Mouse (Mus musculus) limb, embryonic 13.5 days (tissue): Measurements from ENCODE around the gene Rftn2. TPM values are rescaled to one million over a fixed set of nuclear protein-coding genes. Genes with fewer than 3 reads are reported as not detected.

Experiments
- ATAC-seq: fragments of 200-750 bp; cut with Nextera tagmentation; 2 replicates; pipeline ENCODE4 v1.8.0; 2017; ENCODE audit warnings: low read depth, moderate number of reproducible peaks, moderate TSS enrichment; ENCODE audit not compliant: low FRiP score
- H3K27ac ChIP-seq: fragments of 300-500 bp; sonication (generic); 2 replicates; pipeline ENCODE4 v1.5.1; 2015; ENCODE audit warnings: inconsistent platforms, mild to moderate bottlenecking, moderate library complexity
- H3K27me3 ChIP-seq: fragments of 300-500 bp; sonication (generic); 2 replicates; pipeline ENCODE4 v1.6.1; 2015; ENCODE audit warnings: mild to moderate bottlenecking, inconsistent platforms
- H3K36me3 ChIP-seq: fragments of 300-500 bp; sonication (generic); 2 replicates; pipeline ENCODE4 v1.6.1; 2015; ENCODE audit warnings: inconsistent platforms, mild to moderate bottlenecking, moderate library complexity
- H3K4me1 ChIP-seq: fragments of 300-500 bp; sonication (generic); 2 replicates; pipeline ENCODE4 v1.6.1; 2015; ENCODE audit warnings: inconsistent platforms
- H3K4me2 ChIP-seq: fragments of 300-500 bp; sonication (generic); replicated peaks from 2 replicates; pipeline ENCODE4 v1.6.1; 2015; ENCODE audit warnings: inconsistent platforms, mild to moderate bottlenecking, moderate library complexity
- H3K4me3 ChIP-seq: fragments of 300-500 bp; sonication (generic); 2 replicates; pipeline ENCODE4 v1.5.1; 2015; ENCODE audit warnings: moderate library complexity, mild to moderate bottlenecking, inconsistent platforms
- H3K9ac ChIP-seq: fragments of 300-500 bp; sonication (generic); 2 replicates; pipeline ENCODE4 v1.6.1; 2015; ENCODE audit warnings: mild to moderate bottlenecking, inconsistent platforms
- H3K9me3 ChIP-seq: fragments of 300-500 bp; sonication (generic); 2 replicates; pipeline ENCODE4 v1.6.1; 2016; ENCODE audit warnings: inconsistent platforms
- WGBS: fragments of 180-500 bp; shearing (Covaris S2); methylation state at CpG from one replicate; pipeline ENCODE4 v1.1.7; 2015; 5-methylcytosine and 5-hydroxymethylcytosine counted together
- polyA plus RNA-seq: library from polyadenylated mRNA; unstranded; fragments of >200 nt; fragmentation: Nextera tagmentation; extraction: Ambion mirVana; gene quantifications from 2 replicates; pipeline ENCODE4 v1.2.1, GENCODE M21; 2015

Rftn2 gene
- polyA plus RNA-seq, 1 experiment from 2014 or later, result 37.0 TPM

GRCm38 (mm10) chr1:55227376-55227775, 794 bp upstream of the Rftn2 start:
- H3K4me2 ChIP-seq, result peak overlapping the region; percentile 49
- ATAC-seq, result no peak
- no peak overlapping the region for H3K9ac ChIP-seq
- H3K36me3 ChIP-seq, result no peaks in the 10 kb centered on the region
- peaks cover 26% of the 10 kb centered on the region for H3K4me1 ChIP-seq
- no peak overlapping the region for H3K27ac ChIP-seq
- 19% methylated on average over 1 of the region's 1 CpGs for WGBS
- peak overlapping the region; percentile 17 for H3K4me3 ChIP-seq
- H3K27me3 ChIP-seq, result no peaks in the 10 kb centered on the region
- H3K9me3 ChIP-seq, result no peaks in the 10 kb centered on the region

GRCm38 (mm10) chr1:55225398-55225797, 1.2 kb downstream of the Rftn2 start:
- peak; percentile 15 for ATAC-seq
- WGBS, result 12% methylated on average over 3 of the region's 3 CpGs

GRCm38 (mm10) chr1:55224111-55224510, 2.5 kb downstream of the Rftn2 start:
- peak; percentile 66 for ATAC-seq
- WGBS, result 15% methylated on average over 11 of the region's 11 CpGs
- H3K9ac ChIP-seq, result peak overlapping the region; percentile 80

More at GRCm38 (mm10) chr1:55225398-55225797, 1.2 kb downstream of the Rftn2 start:
- Histone ChIP-seq H3K4me3 (peak overlapping the region; percentile 64), H3K9ac (peak overlapping the region; percentile 80), H3K36me3 (no peaks in the 10 kb centered on the region; the same call in 1 of the 2 replicates), H3K4me1 (peaks cover 42% of the 10 kb centered on the region), H3K4me2 (peak overlapping the region; percentile 63), H3K27ac (peak overlapping the region; percentile 86), H3K9me3 (no peaks in the 10 kb centered on the region), H3K27me3 (no peaks in the 10 kb centered on the region)

GRCm38 (mm10) chr1:55223026-55223425, 3.6 kb downstream of the Rftn2 start:
- WGBS, result 85% methylated on average over 7 of the region's 7 CpGs
- H3K4me2 ChIP-seq, result peak overlapping the region; percentile 63
- H3K27me3 ChIP-seq, result no peaks in the 10 kb centered on the region
- no peak overlapping the region for H3K4me3 ChIP-seq
- no peak overlapping the region for H3K27ac ChIP-seq
- no peak for ATAC-seq
- H3K4me1 ChIP-seq, result peaks cover 47% of the 10 kb centered on the region
- no peaks in the 10 kb centered on the region for H3K9me3 ChIP-seq
- no peaks in the 10 kb centered on the region; the same call in 1 of the 2 replicates for H3K36me3 ChIP-seq
- H3K9ac ChIP-seq, result no peak overlapping the region

More at GRCm38 (mm10) chr1:55224111-55224510, 2.5 kb downstream of the Rftn2 start:
- Histone ChIP-seq H3K9me3 (no peaks in the 10 kb centered on the region), H3K27ac (peak overlapping the region; percentile 17; the same call in 1 of the 2 replicates), H3K36me3 (no peaks in the 10 kb centered on the region; the same call in 1 of the 2 replicates), H3K27me3 (no peaks in the 10 kb centered on the region), H3K4me2 (peak overlapping the region; percentile 63), H3K4me3 (peak overlapping the region; percentile 64), H3K4me1 (peaks cover 46% of the 10 kb centered on the region)

GRCm38 (mm10) chr1:55221352-55221751, 5.2 kb downstream of the Rftn2 start:
- no peak overlapping the region; the same call in 1 of the 2 replicates for H3K27ac ChIP-seq
- peaks cover 56% of the 10 kb centered on the region for H3K4me1 ChIP-seq
- 83% methylated on average over 4 of the region's 4 CpGs for WGBS

GRCm38 (mm10) chr1:55217191-55217590, 9.4 kb downstream of the Rftn2 start:
- H3K36me3 ChIP-seq, result peaks cover 16% of the 10 kb centered on the region
- no peaks in the 10 kb centered on the region for H3K9me3 ChIP-seq
- peaks cover 40% of the 10 kb centered on the region for H3K4me1 ChIP-seq
- H3K27me3 ChIP-seq, result no peaks in the 10 kb centered on the region
- H3K27ac ChIP-seq, result no peak overlapping the region
- no peak overlapping the region for H3K4me3 ChIP-seq
- H3K9ac ChIP-seq, result no peak overlapping the region; the same call in 1 of the 2 replicates
- H3K4me2 ChIP-seq, result no peak overlapping the region
- 11% methylated on average over 2 of the region's 2 CpGs for WGBS
- ATAC-seq, result peak; percentile 59; the same call in 1 of the 2 replicates

More at GRCm38 (mm10) chr1:55221352-55221751, 5.2 kb downstream of the Rftn2 start:
- Histone ChIP-seq H3K27me3 (no peaks in the 10 kb centered on the region), H3K9me3 (no peaks in the 10 kb centered on the region), H3K9ac (no peak overlapping the region), H3K36me3 (no peaks in the 10 kb centered on the region; the same call in 1 of the 2 replicates), H3K4me2 (0 out of 2 replicates have a peak overlapping the region, but pooled peaks have one; percentile 11), H3K4me3 (no peak overlapping the region)
- no peak for ATAC-seq

GRCm38 (mm10) chr1:55215185-55215813, 11.3 kb downstream of the Rftn2 start:
- Histone ChIP-seq H3K36me3 (peaks cover 29% of the 10 kb centered on the region), H3K27me3 (no peaks in the 10 kb centered on the region), H3K4me1 (peaks cover 32% of the 10 kb centered on the region), H3K4me3 (no peak overlapping the region), H3K27ac (no peak overlapping the region), H3K9me3 (no peaks in the 10 kb centered on the region), H3K9ac (no peak overlapping the region), H3K4me2 (no peak overlapping the region)
- no peak for ATAC-seq
- WGBS, result 53% methylated on average over 11 of the region's 11 CpGs

- Histone ChIP-seq H3K4me3 (no peak overlapping the region), H3K4me2 (no peak overlapping the region), H3K36me3 (peaks cover 29% of the 10 kb centered on the region), H3K9ac (no peak overlapping the region), H3K4me1 (peaks cover 36% of the 10 kb centered on the region), H3K27me3 (no peaks in the 10 kb centered on the region), H3K27ac (no peak overlapping the region), H3K9me3 (no peaks in the 10 kb centered on the region)
- 82% methylated on average over 6 of the region's 6 CpGs for WGBS
- no peak for ATAC-seq
Measured at GRCm38 (mm10) chr1:55213936-55214335, 12.6 kb downstream of the Rftn2 start.

GRCm38 (mm10) chr1:55213475-55213874, 13.1 kb downstream of the Rftn2 start:
- no peak overlapping the region for H3K4me2 ChIP-seq
- no peaks in the 10 kb centered on the region for H3K9me3 ChIP-seq
- H3K27me3 ChIP-seq, result no peaks in the 10 kb centered on the region
- WGBS, result 49% methylated on average over 6 of the region's 6 CpGs
- H3K27ac ChIP-seq, result no peak overlapping the region
- ATAC-seq, result no peak
- H3K4me1 ChIP-seq, result peaks cover 36% of the 10 kb centered on the region
- H3K36me3 ChIP-seq, result peaks cover 34% of the 10 kb centered on the region
- no peak overlapping the region for H3K9ac ChIP-seq
- H3K4me3 ChIP-seq, result no peak overlapping the region

- no peak overlapping the region for H3K27ac ChIP-seq
- H3K9me3 ChIP-seq, result no peaks in the 10 kb centered on the region
- 85% methylated on average over 4 of the region's 4 CpGs for WGBS
- ATAC-seq, result no peak
- H3K4me3 ChIP-seq, result no peak overlapping the region
- H3K4me2 ChIP-seq, result no peak overlapping the region
- H3K4me1 ChIP-seq, result peaks cover 32% of the 10 kb centered on the region
- no peaks in the 10 kb centered on the region for H3K27me3 ChIP-seq
- no peak overlapping the region for H3K9ac ChIP-seq
- H3K36me3 ChIP-seq, result peaks cover 39% of the 10 kb centered on the region
Measured at GRCm38 (mm10) chr1:55212771-55213170, 13.8 kb downstream of the Rftn2 start.

- H3K9ac ChIP-seq, result no peak overlapping the region
- H3K4me1 ChIP-seq, result peaks cover 16% of the 10 kb centered on the region
- H3K27ac ChIP-seq, result no peak overlapping the region
- no peak overlapping the region for H3K4me3 ChIP-seq
- no peaks in the 10 kb centered on the region for H3K27me3 ChIP-seq
- WGBS, result 84% methylated on average over 8 of the region's 8 CpGs
- peaks cover 45% of the 10 kb centered on the region for H3K36me3 ChIP-seq
- no peaks in the 10 kb centered on the region for H3K9me3 ChIP-seq
- H3K4me2 ChIP-seq, result no peak overlapping the region
- ATAC-seq, result no peak
Measured at GRCm38 (mm10) chr1:55211081-55211480, 15.5 kb downstream of the Rftn2 start.

- no peaks in the 10 kb centered on the region for H3K9me3 ChIP-seq
- ATAC-seq, result peak; percentile 73
- H3K4me3 ChIP-seq, result no peak overlapping the region
- H3K36me3 ChIP-seq, result peaks cover 49% of the 10 kb centered on the region
- no peaks in the 10 kb centered on the region for H3K27me3 ChIP-seq
- H3K4me1 ChIP-seq, result peaks cover 14% of the 10 kb centered on the region
- H3K27ac ChIP-seq, result peak overlapping the region; percentile 52; the same call in 1 of the 2 replicates
- no peak overlapping the region for H3K9ac ChIP-seq
- H3K4me2 ChIP-seq, result no peak overlapping the region; the same call in 1 of the 2 replicates
- WGBS, result 24% methylated on average over 12 of the region's 12 CpGs
Measured at GRCm38 (mm10) chr1:55210202-55210965, 16.2 kb downstream of the Rftn2 start.
